Mouse (Mus musculus): ENCODE results near the gene Slc25a18. TPM values are rescaled to one million over a fixed set of nuclear protein-coding genes. Genes with fewer than 3 reads are reported as not detected.

Gene Slc25a18
- polyA plus RNA-seq, 2 experiments = 0.08 to 0.09 TPM

- no peak overlapping the region for H3K4me3 ChIP-seq (ENCODE audit: insufficient read depth in 1 of 2, low read depth in 2 of 2, low read length in 2 of 2)
- H3K4me2 ChIP-seq (ENCODE audit: low read depth) = no peak overlapping the region
- TF ChIP-seq CTCF (IDR thresholded peaks at IDR 0.05; ENCODE audit: low read depth) (no peak), EP300 (IDR thresholded peaks at IDR 0.05; ENCODE audit: low read depth) (no peak)
- no peak overlapping the region for H3K9ac ChIP-seq (replicated peaks)
- H3K36me3 ChIP-seq (replicated peaks; ENCODE audit: control insufficient read depth, insufficient read depth, low read depth) = no peaks in the 10 kb centered on the region
- 86% methylated on average over 6 of the region's 6 CpGs for WGBS (ENCODE audit: insufficient replicate concordance)
- no peak overlapping the region for H3K27ac ChIP-seq
- no peaks in the 10 kb centered on the region for H3K27me3 ChIP-seq (ENCODE audit: control insufficient read depth, insufficient read depth, low read length)
- DNase-seq (ENCODE audit: low read depth in 3 of 3, low spot score in 3 of 3) (no peak), ATAC-seq (ENCODE audit: insufficient read depth) (no peak)
- no peaks in the 10 kb centered on the region for H3K9me3 ChIP-seq (ENCODE audit: control insufficient read depth, low read length)
- H3K4me1 ChIP-seq (replicated peaks; ENCODE audit: control insufficient read depth in 2 of 2, insufficient read depth in 2 of 2, low read length in 1 of 2) = no peaks in the 10 kb centered on the region
These were observed 385 bp downstream of the Slc25a18 start for GRCm38 (mm10) chr6:120773763-120774162.

GRCm38 (mm10) chr6:120776286-120776685 is 2.9 kb downstream of the Slc25a18 start:
- Histone ChIP-seq H3K4me2 (ENCODE audit: low read depth) (no peak overlapping the region), H3K27ac (no peak overlapping the region), H3K36me3 (replicated peaks; ENCODE audit: control insufficient read depth, insufficient read depth, low read depth) (no peaks in the 10 kb centered on the region), H3K4me3 (ENCODE audit: insufficient read depth in 1 of 2, low read depth in 2 of 2, low read length in 2 of 2) (no peak overlapping the region), H3K27me3 (ENCODE audit: control insufficient read depth, insufficient read depth, low read length) (no peaks in the 10 kb centered on the region), H3K4me1 (replicated peaks; ENCODE audit: control insufficient read depth in 2 of 2, insufficient read depth in 2 of 2, low read length in 1 of 2) (no peaks in the 10 kb centered on the region), H3K9me3 (ENCODE audit: control insufficient read depth, low read length) (no peaks in the 10 kb centered on the region), H3K9ac (replicated peaks) (no peak overlapping the region)
- 68% methylated on average over 3 of the region's 3 CpGs for WGBS (ENCODE audit: insufficient replicate concordance)
- ATAC-seq (ENCODE audit: insufficient read depth) (no peak), DNase-seq (ENCODE audit: low read depth in 3 of 3, low spot score in 3 of 3) (no peak)
- TF ChIP-seq CTCF (IDR thresholded peaks at IDR 0.05; ENCODE audit: low read depth) (no peak), EP300 (IDR thresholded peaks at IDR 0.05; ENCODE audit: low read depth) (no peak)

GRCm38 (mm10) chr6:120777533-120777932 is 4.2 kb downstream of the Slc25a18 start:
- 80% methylated on average over 9 of the region's 9 CpGs for WGBS (ENCODE audit: insufficient replicate concordance)
- Histone ChIP-seq H3K9me3 (ENCODE audit: control insufficient read depth, low read length) (no peaks in the 10 kb centered on the region), H3K4me3 (ENCODE audit: insufficient read depth in 1 of 2, low read depth in 2 of 2, low read length in 2 of 2) (no peak overlapping the region), H3K36me3 (replicated peaks; ENCODE audit: control insufficient read depth, insufficient read depth, low read depth) (no peaks in the 10 kb centered on the region), H3K4me2 (ENCODE audit: low read depth) (no peak overlapping the region), H3K4me1 (replicated peaks; ENCODE audit: control insufficient read depth in 2 of 2, insufficient read depth in 2 of 2, low read length in 1 of 2) (no peaks in the 10 kb centered on the region), H3K27me3 (ENCODE audit: control insufficient read depth, insufficient read depth, low read length) (no peaks in the 10 kb centered on the region), H3K27ac (no peak overlapping the region), H3K9ac (replicated peaks) (no peak overlapping the region; the same call in 1 of the 2 replicates)
- no peak for DNase-seq (ENCODE audit: low read depth in 3 of 3, low spot score in 3 of 3)
- TF ChIP-seq EP300 (IDR thresholded peaks at IDR 0.05; ENCODE audit: low read depth) (no peak), CTCF (IDR thresholded peaks at IDR 0.05; ENCODE audit: low read depth) (no peak)
- ATAC-seq (ENCODE audit: insufficient read depth) = no peak

GRCm38 (mm10) chr6:120778226-120778625 is 4.8 kb downstream of the Slc25a18 start:
- Histone ChIP-seq H3K4me3 (ENCODE audit: insufficient read depth in 1 of 2, low read depth in 2 of 2, low read length in 2 of 2) (no peak overlapping the region), H3K9me3 (ENCODE audit: control insufficient read depth, low read length) (no peaks in the 10 kb centered on the region), H3K9ac (replicated peaks) (no peak overlapping the region; the same call in 1 of the 2 replicates), H3K27ac (no peak overlapping the region), H3K36me3 (replicated peaks; ENCODE audit: control insufficient read depth, insufficient read depth, low read depth) (no peaks in the 10 kb centered on the region), H3K4me1 (replicated peaks; ENCODE audit: control insufficient read depth in 2 of 2, insufficient read depth in 2 of 2, low read length in 1 of 2) (no peaks in the 10 kb centered on the region), H3K4me2 (ENCODE audit: low read depth) (no peak overlapping the region), H3K27me3 (ENCODE audit: control insufficient read depth, insufficient read depth, low read length) (no peaks in the 10 kb centered on the region)
- ATAC-seq (ENCODE audit: insufficient read depth) (no peak), DNase-seq (ENCODE audit: low read depth in 3 of 3, low spot score in 3 of 3) (no peak)
- 63% methylated on average over 3 of the region's 3 CpGs for WGBS (ENCODE audit: insufficient replicate concordance)
- TF ChIP-seq CTCF (IDR thresholded peaks at IDR 0.05; ENCODE audit: low read depth) (no peak), EP300 (IDR thresholded peaks at IDR 0.05; ENCODE audit: low read depth) (no peak)

GRCm38 (mm10) chr6:120782948-120783347 is 9.6 kb downstream of the Slc25a18 start:
- no peaks in the 10 kb centered on the region for H3K36me3 ChIP-seq (replicated peaks; ENCODE audit: control insufficient read depth, insufficient read depth, low read depth)
- no peak for TF ChIP-seq CTCF (IDR thresholded peaks at IDR 0.05; ENCODE audit: low read depth)
- no peak for TF ChIP-seq EP300 (IDR thresholded peaks at IDR 0.05; ENCODE audit: low read depth)
- H3K27me3 ChIP-seq (ENCODE audit: control insufficient read depth, insufficient read depth, low read length) = no peaks in the 10 kb centered on the region
- no peak overlapping the region for H3K9ac ChIP-seq (replicated peaks)
- H3K4me2 ChIP-seq (ENCODE audit: low read depth) = no peak overlapping the region
- 44% methylated on average over 2 of the region's 2 CpGs for WGBS (ENCODE audit: insufficient replicate concordance)
- peaks cover 2 to 12% of the 10 kb centered on the region in 2 experiments; a peak in 3 of 4 replicates for H3K4me1 ChIP-seq (replicated peaks; ENCODE audit: control insufficient read depth in 2 of 2, insufficient read depth in 2 of 2, low read length in 1 of 2)
- ATAC-seq (ENCODE audit: insufficient read depth) (no peak), DNase-seq (ENCODE audit: low read depth in 3 of 3, low spot score in 3 of 3) (no peak)
- H3K9me3 ChIP-seq (ENCODE audit: control insufficient read depth, low read length) = no peaks in the 10 kb centered on the region
- no peak overlapping the region for H3K27ac ChIP-seq
- no peak overlapping the region for H3K4me3 ChIP-seq (ENCODE audit: insufficient read depth in 1 of 2, low read depth in 2 of 2, low read length in 2 of 2)
